Mouse (Mus musculus): ENCODE measurements around the gene Gm10273. TPM values are rescaled to one million over a fixed set of nuclear protein-coding genes. Genes with fewer than 3 reads are reported as not detected.
"Not testable (repeated sequence)": the region's sequence is repeated elsewhere in the genome, so short reads cannot be mapped to it uniquely, and the experiment has no call there.

Gm10273 gene
- polyA plus RNA-seq (2015; fragmentation: Nextera tagmentation; extraction: Ambion mirVana): 3.4 and 10.3 TPM in 2 replicates

DNA sequence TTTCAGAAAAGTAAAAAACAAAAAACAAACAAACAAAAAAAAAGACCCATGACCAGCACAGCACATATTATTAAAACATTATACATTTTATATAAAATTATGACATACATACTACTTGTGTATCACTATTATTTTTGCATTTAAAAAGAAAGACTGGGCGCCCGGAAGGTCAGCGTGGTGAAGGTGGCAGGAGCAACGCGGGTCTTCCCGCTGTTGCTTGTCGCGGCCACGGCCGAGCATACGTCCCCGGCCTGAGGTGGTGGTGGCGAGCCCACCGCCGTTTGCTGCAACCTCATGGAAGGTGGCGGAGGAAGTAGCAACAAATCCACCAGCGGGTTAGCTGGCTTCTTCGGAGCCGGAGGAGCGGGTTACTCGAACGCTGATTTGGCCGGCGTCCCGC, at the start of gene Gm10273:
Gene Gm10273, plus strand, starts transcription at position 172 of the 400 bp plus-strand sequence.
- H3K4me1 ChIP-seq (replicated peaks; ENCODE audit: control insufficient read depth, insufficient read depth, low read length); H3K27me3 ChIP-seq (replicated peaks; ENCODE audit: control insufficient read depth, insufficient read depth, low read length); H3K9ac ChIP-seq (ENCODE audit: low read depth, low read length); H3K4me3 ChIP-seq (ENCODE audit: low read depth, low read length); H3K27ac ChIP-seq (ENCODE audit: low read depth, low read length); ATAC-seq; H3K36me3 ChIP-seq (ENCODE audit: control insufficient read depth, insufficient read depth); H3K9me3 ChIP-seq (ENCODE audit: control insufficient read depth); H3K4me2 ChIP-seq (replicated peaks; ENCODE audit: low read depth): not testable (repeated sequence)
- WGBS: 93% methylated on average over 11 of the region's 25 CpGs

GRCm38 (mm10) chr10:59346560-59346959, 48.9 kb upstream of the Gm10273 start:
- H3K36me3 ChIP-seq (ENCODE audit: control insufficient read depth, insufficient read depth): peaks cover 40% of the 10 kb centered on the region
- H3K9ac ChIP-seq (ENCODE audit: low read depth, low read length): no peak overlapping the region
- H3K4me2 ChIP-seq (replicated peaks; ENCODE audit: low read depth): no peak overlapping the region
- no peaks in the 10 kb centered on the region for H3K4me1 ChIP-seq (replicated peaks; ENCODE audit: control insufficient read depth, insufficient read depth, low read length)
- H3K4me3 ChIP-seq (ENCODE audit: low read depth, low read length): no peak overlapping the region
- 90% methylated on average over 2 of the region's 2 CpGs for WGBS
- H3K27ac ChIP-seq (ENCODE audit: low read depth, low read length): no peak overlapping the region
- no peak for ATAC-seq
- no peaks in the 10 kb centered on the region for H3K27me3 ChIP-seq (replicated peaks; ENCODE audit: control insufficient read depth, insufficient read depth, low read length)
- TF ChIP-seq CTCF (IDR thresholded peaks at IDR 0.05; ENCODE audit: low read depth): no peak
- no peaks in the 10 kb centered on the region for H3K9me3 ChIP-seq (ENCODE audit: control insufficient read depth)

DNA sequence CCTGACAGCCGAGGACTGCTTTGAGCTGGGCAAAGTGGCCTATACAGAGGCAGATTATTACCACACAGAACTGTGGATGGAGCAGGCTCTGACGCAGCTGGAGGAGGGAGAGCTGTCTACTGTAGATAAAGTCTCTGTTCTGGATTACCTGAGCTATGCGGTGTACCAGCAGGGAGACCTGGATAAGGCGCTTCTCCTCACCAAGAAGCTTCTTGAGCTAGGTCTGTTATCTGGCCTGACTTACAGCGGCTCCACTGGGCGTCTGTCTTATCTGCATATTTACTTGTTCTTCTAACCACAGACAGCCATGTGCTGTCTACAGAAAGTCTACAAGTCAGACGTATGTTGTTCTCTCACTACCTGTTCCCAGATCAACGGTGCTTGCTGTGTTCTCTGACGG, 47.2 kb upstream of the Gm10273 start:
- no peaks in the 10 kb centered on the region for H3K9me3 ChIP-seq (ENCODE audit: control insufficient read depth)
- no peak for TF ChIP-seq CTCF (IDR thresholded peaks at IDR 0.05; ENCODE audit: low read depth)
- WGBS: 88% methylated on average over 9 of the region's 9 CpGs
- H3K4me1 ChIP-seq (replicated peaks; ENCODE audit: control insufficient read depth, insufficient read depth, low read length): no peaks in the 10 kb centered on the region
- H3K4me2 ChIP-seq (replicated peaks; ENCODE audit: low read depth): no peak overlapping the region
- ATAC-seq: no peak
- no peaks in the 10 kb centered on the region for H3K27me3 ChIP-seq (replicated peaks; ENCODE audit: control insufficient read depth, insufficient read depth, low read length)
- H3K36me3 ChIP-seq (ENCODE audit: control insufficient read depth, insufficient read depth): peaks cover 44% of the 10 kb centered on the region
- H3K4me3 ChIP-seq (ENCODE audit: low read depth, low read length): no peak overlapping the region
- no peak overlapping the region for H3K9ac ChIP-seq (ENCODE audit: low read depth, low read length)
- no peak overlapping the region; the same call in 1 of the 2 replicates for H3K27ac ChIP-seq (ENCODE audit: low read depth, low read length)

DNA sequence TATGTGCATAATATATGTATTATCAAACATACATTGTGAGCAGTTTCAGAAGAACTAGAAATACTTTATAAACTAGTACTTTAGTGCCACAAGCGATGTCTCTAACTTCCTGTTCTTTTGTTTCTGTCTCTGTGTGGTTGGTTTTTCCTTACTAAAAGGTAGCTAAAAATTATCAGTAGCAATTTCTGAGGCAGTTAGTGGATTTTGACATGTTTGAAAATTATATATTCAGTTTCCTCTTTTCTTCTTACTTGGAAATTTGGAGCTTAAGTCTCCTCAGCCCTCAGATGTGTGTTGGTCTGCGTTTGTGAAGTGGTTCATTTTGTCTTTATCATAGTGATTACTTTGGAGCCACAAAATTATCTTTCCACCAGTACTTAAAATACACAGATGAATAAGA, 45.9 kb upstream of the Gm10273 start:
- no peak for ATAC-seq
- H3K4me2 ChIP-seq (replicated peaks; ENCODE audit: low read depth): no peak overlapping the region
- no peak overlapping the region for H3K4me3 ChIP-seq (ENCODE audit: low read depth, low read length)
- H3K4me1 ChIP-seq (replicated peaks; ENCODE audit: control insufficient read depth, insufficient read depth, low read length): no peaks in the 10 kb centered on the region
- no peak overlapping the region for H3K9ac ChIP-seq (ENCODE audit: low read depth, low read length)
- H3K27me3 ChIP-seq (replicated peaks; ENCODE audit: control insufficient read depth, insufficient read depth, low read length): no peaks in the 10 kb centered on the region
- WGBS: 95% methylated on average over 2 of the region's 2 CpGs
- peaks cover 43% of the 10 kb centered on the region for H3K36me3 ChIP-seq (ENCODE audit: control insufficient read depth, insufficient read depth)
- H3K27ac ChIP-seq (ENCODE audit: low read depth, low read length): no peak overlapping the region
- TF ChIP-seq CTCF (IDR thresholded peaks at IDR 0.05; ENCODE audit: low read depth): no peak
- no peaks in the 10 kb centered on the region for H3K9me3 ChIP-seq (ENCODE audit: control insufficient read depth)

GRCm38 (mm10) chr10:59353065-59353464, 42.4 kb upstream of the Gm10273 start:
- ATAC-seq: no peak
- peak; percentile 41 for TF ChIP-seq CTCF (IDR thresholded peaks at IDR 0.05; ENCODE audit: low read depth)
- no peaks in the 10 kb centered on the region for H3K9me3 ChIP-seq (ENCODE audit: control insufficient read depth)
- no peaks in the 10 kb centered on the region for H3K27me3 ChIP-seq (replicated peaks; ENCODE audit: control insufficient read depth, insufficient read depth, low read length)
- H3K27ac ChIP-seq (ENCODE audit: low read depth, low read length): no peak overlapping the region
- peaks cover 42% of the 10 kb centered on the region for H3K36me3 ChIP-seq (ENCODE audit: control insufficient read depth, insufficient read depth)
- no peak overlapping the region for H3K4me2 ChIP-seq (replicated peaks; ENCODE audit: low read depth)
- WGBS: 56% methylated on average over 1 of the region's 1 CpGs
- H3K9ac ChIP-seq (ENCODE audit: low read depth, low read length): no peak overlapping the region
- no peaks in the 10 kb centered on the region for H3K4me1 ChIP-seq (replicated peaks; ENCODE audit: control insufficient read depth, insufficient read depth, low read length)
- H3K4me3 ChIP-seq (ENCODE audit: low read depth, low read length): no peak overlapping the region

GRCm38 (mm10) chr10:59354120-59354519, 41.3 kb upstream of the Gm10273 start:
- H3K36me3 ChIP-seq (ENCODE audit: control insufficient read depth, insufficient read depth): peaks cover 33% of the 10 kb centered on the region
- H3K9ac ChIP-seq (ENCODE audit: low read depth, low read length): no peak overlapping the region
- no peak for TF ChIP-seq CTCF (IDR thresholded peaks at IDR 0.05; ENCODE audit: low read depth)
- no peaks in the 10 kb centered on the region for H3K27me3 ChIP-seq (replicated peaks; ENCODE audit: control insufficient read depth, insufficient read depth, low read length)
- H3K27ac ChIP-seq (ENCODE audit: low read depth, low read length): no peak overlapping the region
- no peaks in the 10 kb centered on the region for H3K4me1 ChIP-seq (replicated peaks; ENCODE audit: control insufficient read depth, insufficient read depth, low read length)
- H3K4me3 ChIP-seq (ENCODE audit: low read depth, low read length): no peak overlapping the region
- no peak for ATAC-seq
- no peaks in the 10 kb centered on the region for H3K9me3 ChIP-seq (ENCODE audit: control insufficient read depth)
- no peak overlapping the region for H3K4me2 ChIP-seq (replicated peaks; ENCODE audit: low read depth)
- 96% methylated on average over 12 of the region's 12 CpGs for WGBS

- no peak for TF ChIP-seq CTCF (IDR thresholded peaks at IDR 0.05; ENCODE audit: low read depth)
- Histone ChIP-seq H3K4me3 (ENCODE audit: low read depth, low read length) (no peak overlapping the region), H3K4me2 (replicated peaks; ENCODE audit: low read depth) (no peak overlapping the region), H3K9ac (ENCODE audit: low read depth, low read length) (no peak overlapping the region), H3K36me3 (ENCODE audit: control insufficient read depth, insufficient read depth) (peaks cover 33% of the 10 kb centered on the region), H3K27ac (ENCODE audit: low read depth, low read length) (no peak overlapping the region), H3K9me3 (ENCODE audit: control insufficient read depth) (no peaks in the 10 kb centered on the region), H3K27me3 (replicated peaks; ENCODE audit: control insufficient read depth, insufficient read depth, low read length) (no peaks in the 10 kb centered on the region), H3K4me1 (replicated peaks; ENCODE audit: control insufficient read depth, insufficient read depth, low read length) (no peaks in the 10 kb centered on the region)
- no peak for ATAC-seq
- WGBS: 85% methylated on average over 8 of the region's 8 CpGs
These were observed 40.4 kb upstream of the Gm10273 start for GRCm38 (mm10) chr10:59355020-59355419.
